Mouse (Mus musculus): ENCODE results near the gene Arf3.
"Not testable (repeated sequence)": the region's sequence is repeated elsewhere in the genome, so short reads cannot be mapped to it uniquely, and the experiment has no call there.

DNA sequence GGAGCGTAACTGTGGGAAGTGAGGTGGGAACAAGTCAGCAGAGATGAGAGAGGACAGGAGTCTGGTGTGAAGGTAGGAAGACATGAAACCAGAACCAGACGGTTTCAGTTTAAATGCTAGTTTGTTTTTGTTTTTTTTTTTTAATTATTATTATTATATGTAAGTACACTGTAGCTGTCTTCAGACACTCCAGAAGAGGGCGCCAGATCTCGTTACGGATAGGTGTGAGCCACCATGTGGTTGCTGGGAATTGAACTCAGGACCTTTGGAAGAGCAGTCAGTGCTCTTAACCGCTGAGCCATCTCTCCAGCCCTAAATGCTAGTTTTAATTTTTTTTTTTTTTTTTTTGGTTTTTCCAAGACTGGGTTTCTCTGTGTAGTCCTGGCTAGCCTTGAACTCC lies 47.2 kb upstream of the Arf3 start:
- not testable (repeated sequence) for TF ChIP-seq EP300 (IDR thresholded peaks at IDR 0.05; ENCODE audit: low read depth)
- TF ChIP-seq CTCF (IDR thresholded peaks at IDR 0.05; ENCODE audit: low read depth): peak; percentile 29; the same call in 1 of the 2 replicates
